Mouse (Mus musculus): ENCODE data around the gene Nxf1. TPM values are rescaled to one million over a fixed set of nuclear protein-coding genes. Genes with fewer than 3 reads are reported as not detected.

Gene Nxf1
- polyA plus RNA-seq, 1 experiment from 2014 or later, result 168 TPM

- H3K9me3 ChIP-seq (ENCODE audit: control insufficient read depth, low read length), result no peaks in the 10 kb centered on the region
- no peak for DNase-seq (ENCODE audit: low spot score)
- no peak overlapping the region for H3K4me3 ChIP-seq (ENCODE audit: low read depth, low read length)
- no peaks in the 10 kb centered on the region for H3K27me3 ChIP-seq (replicated peaks; ENCODE audit: control insufficient read depth, insufficient read depth, low read length)
- no peak overlapping the region for H3K27ac ChIP-seq (ENCODE audit: low read depth)
- H3K4me1 ChIP-seq (replicated peaks; ENCODE audit: control insufficient read depth, insufficient read depth, low read length), result peaks cover 4% of the 10 kb centered on the region; the same call in 1 of the 2 replicates
- no peak for ATAC-seq (replicated peaks; ENCODE audit: low FRiP score, low TSS enrichment, low read depth)
- WGBS, result 80% methylated on average over 7 of the region's 7 CpGs
- H3K36me3 ChIP-seq (ENCODE audit: control insufficient read depth, insufficient read depth, low read length), result peaks cover 29% of the 10 kb centered on the region
- no peak overlapping the region for H3K4me2 ChIP-seq (ENCODE audit: low read length)
- H3K9ac ChIP-seq (ENCODE audit: low read length), result no peak overlapping the region
Observed at GRCm38 (mm10) chr19:8790171-8790570, 33.3 kb downstream of the Nxf1 start.

GRCm38 (mm10) chr19:8798264-8798946, 41.5 kb downstream of the Nxf1 start, which contains the start of gene Polr2g:
Polr2g (minus strand) TSS chr19:8798577.
- Histone ChIP-seq H3K4me1 (replicated peaks; ENCODE audit: control insufficient read depth, insufficient read depth, low read length) (peaks cover 24% of the 10 kb centered on the region), H3K9ac (ENCODE audit: low read length) (peak within 1 kb of the TSS; percentile 79), H3K27me3 (replicated peaks; ENCODE audit: control insufficient read depth, insufficient read depth, low read length) (no peaks in the 10 kb centered on the region), H3K27ac (ENCODE audit: low read depth) (peak within 1 kb of the TSS; percentile 54; the same call in 1 of the 2 replicates), H3K4me3 (ENCODE audit: low read depth, low read length) (peak within 1 kb of the TSS; percentile 94), H3K9me3 (ENCODE audit: control insufficient read depth, low read length) (no peaks in the 10 kb centered on the region), H3K36me3 (ENCODE audit: control insufficient read depth, insufficient read depth, low read length) (peaks cover 22% of the 10 kb centered on the region), H3K4me2 (ENCODE audit: low read length) (peak within 1 kb of the TSS; percentile 97)
- peak; percentile 70 for ATAC-seq (replicated peaks; ENCODE audit: low FRiP score, low TSS enrichment, low read depth)
- peak; percentile 89 for DNase-seq (ENCODE audit: low spot score)
- 1% methylated on average over 25 of the region's 25 CpGs for WGBS

GRCm38 (mm10) chr19:8798947-8799315, 42.1 kb downstream of the Nxf1 start:
- Histone ChIP-seq H3K27me3 (replicated peaks; ENCODE audit: control insufficient read depth, insufficient read depth, low read length) (no peaks in the 10 kb centered on the region), H3K27ac (ENCODE audit: low read depth) (no peak overlapping the region), H3K4me3 (ENCODE audit: low read depth, low read length) (peak overlapping the region; percentile 94; the same call in 1 of the 2 replicates), H3K4me1 (replicated peaks; ENCODE audit: control insufficient read depth, insufficient read depth, low read length) (peaks cover 24% of the 10 kb centered on the region), H3K36me3 (ENCODE audit: control insufficient read depth, insufficient read depth, low read length) (peaks cover 17% of the 10 kb centered on the region), H3K9ac (ENCODE audit: low read length) (no peak overlapping the region), H3K4me2 (ENCODE audit: low read length) (peak overlapping the region; percentile 97), H3K9me3 (ENCODE audit: control insufficient read depth, low read length) (no peaks in the 10 kb centered on the region)
- ATAC-seq (replicated peaks; ENCODE audit: low FRiP score, low TSS enrichment, low read depth) (no peak), DNase-seq (ENCODE audit: low spot score) (no peak)

GRCm38 (mm10) chr19:8802130-8802821, 45.4 kb downstream of the Nxf1 start, which contains the start of gene Zbtb3:
Zbtb3 (plus strand) TSS chr19:8802555.
- Histone ChIP-seq H3K27ac (ENCODE audit: low read depth) (peak within 1 kb of the TSS; percentile 80), H3K4me1 (replicated peaks; ENCODE audit: control insufficient read depth, insufficient read depth, low read length) (peaks cover 21% of the 10 kb centered on the region), H3K9ac (ENCODE audit: low read length) (peak within 1 kb of the TSS; percentile 55), H3K36me3 (ENCODE audit: control insufficient read depth, insufficient read depth, low read length) (peaks cover 27% of the 10 kb centered on the region), H3K4me3 (ENCODE audit: low read depth, low read length) (peak within 1 kb of the TSS; percentile 69), H3K9me3 (ENCODE audit: control insufficient read depth, low read length) (no peaks in the 10 kb centered on the region), H3K4me2 (ENCODE audit: low read length) (peak within 1 kb of the TSS; percentile 91), H3K27me3 (replicated peaks; ENCODE audit: control insufficient read depth, insufficient read depth, low read length) (no peaks in the 10 kb centered on the region)
- under 1% methylated on average over 30 of the region's 30 CpGs for WGBS
- ATAC-seq (replicated peaks; ENCODE audit: low FRiP score, low TSS enrichment, low read depth) (peak; percentile 96), DNase-seq (ENCODE audit: low spot score) (peak; percentile 97)

GRCm38 (mm10) chr19:8803204-8803780, 46.4 kb downstream of the Nxf1 start:
- H3K9ac ChIP-seq (ENCODE audit: low read length), result no peak overlapping the region
- H3K27ac ChIP-seq (ENCODE audit: low read depth), result no peak overlapping the region
- H3K4me2 ChIP-seq (ENCODE audit: low read length), result peak overlapping the region; percentile 91
- peaks cover 15% of the 10 kb centered on the region for H3K4me1 ChIP-seq (replicated peaks; ENCODE audit: control insufficient read depth, insufficient read depth, low read length)
- peaks cover 38% of the 10 kb centered on the region for H3K36me3 ChIP-seq (ENCODE audit: control insufficient read depth, insufficient read depth, low read length)
- no peak for ATAC-seq (replicated peaks; ENCODE audit: low FRiP score, low TSS enrichment, low read depth)
- no peaks in the 10 kb centered on the region for H3K9me3 ChIP-seq (ENCODE audit: control insufficient read depth, low read length)
- 88% methylated on average over 9 of the region's 9 CpGs for WGBS
- H3K27me3 ChIP-seq (replicated peaks; ENCODE audit: control insufficient read depth, insufficient read depth, low read length), result no peaks in the 10 kb centered on the region
- DNase-seq (ENCODE audit: low spot score), result no peak
- H3K4me3 ChIP-seq (ENCODE audit: low read depth, low read length), result no peak overlapping the region; the same call in 1 of the 2 replicates

- 96% methylated on average over 11 of the region's 11 CpGs for WGBS
- ATAC-seq (replicated peaks; ENCODE audit: low FRiP score, low TSS enrichment, low read depth) (no peak), DNase-seq (ENCODE audit: low spot score) (no peak)
Observed at GRCm38 (mm10) chr19:8803879-8804660, 47.2 kb downstream of the Nxf1 start.

GRCm38 (mm10) chr19:8806810-8807209, 49.9 kb downstream of the Nxf1 start:
- H3K9ac ChIP-seq (ENCODE audit: low read length), result no peak overlapping the region
- DNase-seq (ENCODE audit: low spot score) (no peak), ATAC-seq (replicated peaks; ENCODE audit: low FRiP score, low TSS enrichment, low read depth) (no peak)
- no peak overlapping the region for H3K4me2 ChIP-seq (ENCODE audit: low read length)
- WGBS, result 90% methylated on average over 5 of the region's 5 CpGs
- H3K4me3 ChIP-seq (ENCODE audit: low read depth, low read length), result no peak overlapping the region
- H3K4me1 ChIP-seq (replicated peaks; ENCODE audit: control insufficient read depth, insufficient read depth, low read length), result peaks cover 8% of the 10 kb centered on the region; the same call in 1 of the 2 replicates
- H3K27ac ChIP-seq (ENCODE audit: low read depth), result no peak overlapping the region
- H3K36me3 ChIP-seq (ENCODE audit: control insufficient read depth, insufficient read depth, low read length), result peaks cover 66% of the 10 kb centered on the region
- no peaks in the 10 kb centered on the region for H3K27me3 ChIP-seq (replicated peaks; ENCODE audit: control insufficient read depth, insufficient read depth, low read length)
- H3K9me3 ChIP-seq (ENCODE audit: control insufficient read depth, low read length), result no peaks in the 10 kb centered on the region

More at GRCm38 (mm10) chr19:8803879-8804660, 47.2 kb downstream of the Nxf1 start:
- Histone ChIP-seq H3K9ac (ENCODE audit: low read length) (no peak overlapping the region), H3K9me3 (ENCODE audit: control insufficient read depth, low read length) (no peaks in the 10 kb centered on the region), H3K27me3 (replicated peaks; ENCODE audit: control insufficient read depth, insufficient read depth, low read length) (no peaks in the 10 kb centered on the region), H3K27ac (ENCODE audit: low read depth) (no peak overlapping the region), H3K4me3 (ENCODE audit: low read depth, low read length) (no peak overlapping the region), H3K36me3 (ENCODE audit: control insufficient read depth, insufficient read depth, low read length) (peaks cover 45% of the 10 kb centered on the region), H3K4me1 (replicated peaks; ENCODE audit: control insufficient read depth, insufficient read depth, low read length) (peaks cover 11% of the 10 kb centered on the region), H3K4me2 (ENCODE audit: low read length) (no peak overlapping the region)

- DNase-seq (ENCODE audit: low spot score) (no peak), ATAC-seq (replicated peaks; ENCODE audit: low FRiP score, low TSS enrichment, low read depth) (no peak)
- no peak overlapping the region for H3K27ac ChIP-seq (ENCODE audit: low read depth)
- H3K4me1 ChIP-seq (replicated peaks; ENCODE audit: control insufficient read depth, insufficient read depth, low read length), result peaks cover 16% of the 10 kb centered on the region
- H3K36me3 ChIP-seq (ENCODE audit: control insufficient read depth, insufficient read depth, low read length), result peaks cover 53% of the 10 kb centered on the region
- H3K9me3 ChIP-seq (ENCODE audit: control insufficient read depth, low read length), result no peaks in the 10 kb centered on the region
- H3K4me2 ChIP-seq (ENCODE audit: low read length), result no peak overlapping the region
- WGBS, result 81% methylated on average over 11 of the region's 11 CpGs
- H3K4me3 ChIP-seq (ENCODE audit: low read depth, low read length), result no peak overlapping the region
- H3K9ac ChIP-seq (ENCODE audit: low read length), result no peak overlapping the region; the same call in 1 of the 2 replicates
- no peaks in the 10 kb centered on the region for H3K27me3 ChIP-seq (replicated peaks; ENCODE audit: control insufficient read depth, insufficient read depth, low read length)
Observed at GRCm38 (mm10) chr19:8815812-8816211, 58.9 kb downstream of the Nxf1 start.

Measured in intestine, embryonic 14.5 days (tissue).